Mouse (Mus musculus): ENCODE measurements at regions not wholly inside any gene's neighbourhood (a gene's known extent, or its start where the extent isn't known, plus 50 kb on each side); places are given as distances from the start of the nearest gene placed in this dataset.
A peak's percentile ranks its signal among the peaks of the same experiment; 100 is the strongest.

DNA sequence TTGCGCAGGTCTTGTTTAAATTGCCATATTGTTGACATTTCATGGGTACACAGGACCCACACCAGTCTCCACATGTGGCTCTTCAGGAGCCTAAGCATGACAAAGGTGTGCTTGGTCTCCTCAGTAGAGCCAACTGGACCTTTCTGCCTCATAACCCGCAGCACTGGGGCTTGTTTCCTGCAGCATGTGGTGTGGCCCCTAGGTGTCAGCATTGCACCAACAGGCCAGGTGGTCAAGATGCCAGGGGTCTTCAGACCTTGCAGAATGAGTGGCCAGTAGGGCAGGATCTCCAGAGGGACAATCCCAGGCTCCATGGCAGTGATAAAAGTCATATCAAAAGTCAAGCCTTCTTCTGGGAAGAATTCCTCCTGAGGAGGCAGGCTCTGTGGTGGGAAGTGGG lies 121.8 kb upstream of the Adamts16 start:
- Histone ChIP-seq H3K27me3 (ENCODE audit: control insufficient read depth, insufficient read depth, low read length) (no peaks in the 10 kb centered on the region), H3K9ac (ENCODE audit: low read depth, low read length) (no peak overlapping the region), H3K4me1 (ENCODE audit: control insufficient read depth, insufficient read depth, low read length) (no peaks in the 10 kb centered on the region; the same call in 1 of the 2 replicates), H3K36me3 (ENCODE audit: control insufficient read depth, insufficient read depth, low read length) (no peaks in the 10 kb centered on the region), H3K27ac (no peak overlapping the region), H3K4me3 (no peak overlapping the region), H3K79me2 (replicated peaks; ENCODE audit: control insufficient read depth, insufficient read depth, low read length) (no peaks in the 10 kb centered on the region)
- DNase-seq = no peak
- TF ChIP-seq POLR2A (IDR thresholded peaks at IDR 0.05; ENCODE audit: insufficient read depth, low read depth, low read length) (no peak), EP300 (IDR thresholded peaks at IDR 0.05; ENCODE audit: insufficient read depth, low read depth, low read length) (0 out of 2 replicates have a peak, but pooled peaks have one; percentile 10), CTCF (IDR thresholded peaks at IDR 0.05) (peak; percentile 65)
- intact Hi-C loops (cut with DNase I) = loop anchor here (5.0 kb wide), 1 partner anchor 39 kb away; no protein-coding TSS in a partner anchor
- 68% methylated on average over 2 of the region's 2 CpGs for WGBS

DNA sequence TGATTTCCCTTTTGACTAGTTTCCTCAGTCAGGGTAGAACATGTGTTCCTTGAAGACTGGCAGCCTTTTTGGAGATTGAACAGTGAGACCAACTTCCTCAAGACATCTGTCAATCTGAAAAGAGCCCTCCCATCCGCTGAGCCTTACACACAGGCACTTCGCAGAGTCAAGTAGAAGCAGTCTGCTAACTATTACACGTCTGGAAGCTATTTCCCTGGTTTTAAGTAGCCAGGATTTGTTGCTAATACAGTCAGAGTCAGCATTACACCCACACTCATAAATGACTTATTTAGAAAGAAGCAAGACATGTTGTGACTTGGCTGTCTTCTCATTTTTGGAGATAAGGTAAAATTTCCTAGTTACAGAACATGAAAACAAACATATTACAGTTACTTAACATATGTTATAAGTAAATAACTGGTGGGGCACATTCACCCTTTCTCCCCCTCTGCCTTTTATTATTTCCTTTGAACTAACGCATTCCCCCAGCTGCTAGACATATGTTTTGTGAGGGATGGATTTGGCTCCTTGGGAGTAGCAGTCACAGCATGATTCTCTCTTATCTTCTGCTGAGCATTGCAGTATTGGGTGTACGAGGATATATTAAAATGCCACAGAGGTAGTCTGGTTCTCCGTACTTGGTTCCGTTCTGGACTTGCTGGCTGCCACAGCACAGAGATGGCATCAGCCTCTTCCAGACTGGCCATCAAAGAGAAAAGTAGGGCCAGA lies 92.9 kb upstream of the Adamts16 start:
- Histone ChIP-seq H3K27ac (no peak overlapping the region), H3K4me1 (ENCODE audit: control insufficient read depth, insufficient read depth, low read length) (no peaks in the 10 kb centered on the region), H3K36me3 (ENCODE audit: control insufficient read depth, insufficient read depth, low read length) (no peaks in the 10 kb centered on the region), H3K4me3 (no peak overlapping the region), H3K79me2 (replicated peaks; ENCODE audit: control insufficient read depth, insufficient read depth, low read length) (no peaks in the 10 kb centered on the region), H3K27me3 (ENCODE audit: control insufficient read depth, insufficient read depth, low read length) (no peaks in the 10 kb centered on the region), H3K9ac (ENCODE audit: low read depth, low read length) (no peak overlapping the region)
- WGBS = 75% methylated on average over 7 of the region's 7 CpGs
- DNase-seq = no peak
- intact Hi-C loops (cut with DNase I) = no loop called here
- TF ChIP-seq CTCF (IDR thresholded peaks at IDR 0.05) (no peak), POLR2A (IDR thresholded peaks at IDR 0.05; ENCODE audit: insufficient read depth, low read depth, low read length) (no peak), EP300 (IDR thresholded peaks at IDR 0.05; ENCODE audit: insufficient read depth, low read depth, low read length) (no peak)

DNA sequence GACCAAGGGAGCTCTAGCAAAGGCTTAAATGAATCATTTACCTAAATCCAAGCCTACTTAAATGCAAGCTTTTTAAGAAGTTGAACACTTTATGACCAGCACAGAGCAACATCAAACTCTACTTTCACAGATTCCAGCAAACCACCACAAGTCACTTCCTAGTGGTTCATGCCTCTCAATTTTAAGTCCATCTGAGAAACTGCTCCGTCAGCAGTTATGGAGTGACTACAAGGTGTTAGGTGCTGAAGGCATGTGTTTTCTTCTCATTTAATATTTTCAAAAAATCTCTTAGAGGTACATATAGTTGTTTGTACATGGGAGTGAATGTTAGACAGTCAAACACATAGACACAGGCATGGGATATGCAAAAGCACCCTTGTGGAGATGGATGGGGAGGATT lies 72.2 kb upstream of the Adamts16 start:
- Histone ChIP-seq H3K4me3 (no peak overlapping the region), H3K36me3 (ENCODE audit: control insufficient read depth, insufficient read depth, low read length) (no peaks in the 10 kb centered on the region), H3K27ac (no peak overlapping the region), H3K27me3 (ENCODE audit: control insufficient read depth, insufficient read depth, low read length) (no peaks in the 10 kb centered on the region), H3K79me2 (replicated peaks; ENCODE audit: control insufficient read depth, insufficient read depth, low read length) (no peaks in the 10 kb centered on the region), H3K9ac (ENCODE audit: low read depth, low read length) (no peak overlapping the region), H3K4me1 (ENCODE audit: control insufficient read depth, insufficient read depth, low read length) (no peaks in the 10 kb centered on the region)
- no peak for TF ChIP-seq CTCF (IDR thresholded peaks at IDR 0.05)
- no peak for TF ChIP-seq POLR2A (IDR thresholded peaks at IDR 0.05; ENCODE audit: insufficient read depth, low read depth, low read length)
- TF ChIP-seq EP300 (IDR thresholded peaks at IDR 0.05; ENCODE audit: insufficient read depth, low read depth, low read length) = no peak
- WGBS = 86% methylated on average over 1 of the region's 1 CpGs
- DNase-seq = no peak
- intact Hi-C loops (cut with DNase I) = no loop called here

DNA sequence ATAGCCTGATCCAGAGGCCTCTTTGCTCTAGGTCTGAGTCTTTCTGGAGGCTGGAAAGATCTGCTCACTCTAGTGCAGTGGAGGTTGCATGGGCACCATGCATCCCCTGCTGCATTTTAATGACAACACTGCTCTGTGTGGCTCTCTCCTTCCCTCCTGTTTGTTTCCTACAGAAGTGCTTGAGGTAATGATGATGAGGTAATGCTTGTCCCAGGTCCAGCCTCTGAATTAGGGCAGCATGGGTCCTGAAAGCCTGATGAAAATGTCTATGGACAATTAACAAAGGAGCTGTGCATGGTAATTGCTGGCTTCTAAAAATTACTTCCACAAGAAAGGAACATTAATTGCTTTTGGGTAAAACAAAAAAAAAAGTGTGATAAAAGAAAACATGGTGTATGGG lies 69.3 kb upstream of the Adamts16 start:
- TF ChIP-seq CTCF (IDR thresholded peaks at IDR 0.05) (no peak), EP300 (IDR thresholded peaks at IDR 0.05; ENCODE audit: insufficient read depth, low read depth, low read length) (no peak), POLR2A (IDR thresholded peaks at IDR 0.05; ENCODE audit: insufficient read depth, low read depth, low read length) (no peak)
- DNase-seq = no peak
- no peaks in the 10 kb centered on the region for H3K79me2 ChIP-seq (replicated peaks; ENCODE audit: control insufficient read depth, insufficient read depth, low read length)
- intact Hi-C loops (cut with DNase I) = no loop called here
- no peaks in the 10 kb centered on the region for H3K4me1 ChIP-seq (ENCODE audit: control insufficient read depth, insufficient read depth, low read length)
- H3K36me3 ChIP-seq (ENCODE audit: control insufficient read depth, insufficient read depth, low read length) = no peaks in the 10 kb centered on the region
- no peak overlapping the region for H3K4me3 ChIP-seq
- no peak overlapping the region for H3K9ac ChIP-seq (ENCODE audit: low read depth, low read length)
- H3K27me3 ChIP-seq (ENCODE audit: control insufficient read depth, insufficient read depth, low read length) = no peaks in the 10 kb centered on the region
- no peak overlapping the region for H3K27ac ChIP-seq

DNA sequence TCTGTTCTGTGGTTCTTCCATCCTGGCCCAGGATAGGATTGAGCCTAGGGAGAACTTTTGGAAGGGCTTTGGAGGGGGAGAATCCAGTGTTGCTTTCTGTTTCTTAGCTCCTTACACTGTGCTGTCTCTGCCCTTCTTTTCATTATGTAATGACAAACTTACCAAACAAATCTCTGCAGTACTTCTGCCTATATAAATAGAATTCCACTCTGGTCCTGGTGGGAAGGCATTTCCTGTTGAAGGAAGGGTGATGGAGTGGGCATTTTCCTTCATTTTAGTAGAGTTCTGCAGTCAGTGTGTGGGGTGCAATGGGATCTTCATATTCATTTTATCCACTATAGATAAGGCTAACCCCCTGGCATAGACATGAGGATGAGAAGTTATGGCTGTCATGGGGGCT lies 63.2 kb upstream of the Adamts16 start:
- TF ChIP-seq POLR2A (IDR thresholded peaks at IDR 0.05; ENCODE audit: insufficient read depth, low read depth, low read length) = no peak
- TF ChIP-seq CTCF (IDR thresholded peaks at IDR 0.05) = no peak
- H3K4me1 ChIP-seq (ENCODE audit: control insufficient read depth, insufficient read depth, low read length) = no peaks in the 10 kb centered on the region
- intact Hi-C loops (cut with DNase I) = no loop called here

DNA sequence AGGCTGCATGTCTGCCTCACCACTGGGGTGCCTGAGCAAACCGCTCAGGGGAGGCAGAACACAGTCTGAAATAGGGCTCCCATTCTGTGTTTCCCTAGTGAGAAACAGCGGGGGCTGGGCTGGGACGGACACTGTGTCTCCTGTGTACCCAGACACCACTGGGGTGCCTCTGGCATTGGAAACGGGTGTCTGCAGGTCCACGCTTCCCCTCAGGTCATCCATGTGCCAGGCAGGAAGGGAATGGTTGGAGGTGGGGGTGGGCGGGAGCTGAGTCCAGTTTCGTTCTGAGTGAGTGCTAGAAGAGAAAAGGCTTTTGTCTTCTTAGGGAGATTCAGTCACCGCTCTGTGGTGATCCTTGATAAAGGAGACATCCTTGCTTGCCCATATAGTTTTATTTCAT lies 62.2 kb upstream of the Adamts16 start:
- TF ChIP-seq POLR2A (IDR thresholded peaks at IDR 0.05; ENCODE audit: insufficient read depth, low read depth, low read length) (no peak), EP300 (IDR thresholded peaks at IDR 0.05; ENCODE audit: insufficient read depth, low read depth, low read length) (no peak), CTCF (IDR thresholded peaks at IDR 0.05) (no peak)
- Histone ChIP-seq H3K4me1 (ENCODE audit: control insufficient read depth, insufficient read depth, low read length) (no peaks in the 10 kb centered on the region), H3K9ac (ENCODE audit: low read depth, low read length) (no peak overlapping the region), H3K36me3 (ENCODE audit: control insufficient read depth, insufficient read depth, low read length) (no peaks in the 10 kb centered on the region), H3K27me3 (ENCODE audit: control insufficient read depth, insufficient read depth, low read length) (no peaks in the 10 kb centered on the region), H3K79me2 (replicated peaks; ENCODE audit: control insufficient read depth, insufficient read depth, low read length) (no peaks in the 10 kb centered on the region), H3K4me3 (no peak overlapping the region), H3K27ac (no peak overlapping the region)
- 68% methylated on average over 8 of the region's 8 CpGs for WGBS
- no peak for DNase-seq
- intact Hi-C loops (cut with DNase I) = no loop called here

More for the DNA sequence above, 63.2 kb upstream of the Adamts16 start:
- Histone ChIP-seq H3K9ac (ENCODE audit: low read depth, low read length) (no peak overlapping the region), H3K27me3 (ENCODE audit: control insufficient read depth, insufficient read depth, low read length) (no peaks in the 10 kb centered on the region), H3K4me3 (no peak overlapping the region), H3K27ac (no peak overlapping the region), H3K36me3 (ENCODE audit: control insufficient read depth, insufficient read depth, low read length) (no peaks in the 10 kb centered on the region), H3K79me2 (replicated peaks; ENCODE audit: control insufficient read depth, insufficient read depth, low read length) (no peaks in the 10 kb centered on the region)
- DNase-seq = no peak

All from heart, adult 2 months (tissue).